ENCODE assay signal across 7 mouse cellular contexts in genomic region chr2:30078349-30078712, GRCm38 (mm10). TPM values are rescaled to one million over a fixed set of nuclear protein-coding genes. Genes with fewer than 3 reads are reported as not detected.
DNase-seq lines count a peak whose midpoint lies in the region; ATAC-seq and TF ChIP-seq lines count a peak whose summit lies in the region.

No protein-coding gene starts in this region.

- peak overlapping the region; percentile 93 for H3K4me2 ChIP-seq in forebrain, embryonic 11.5 days (ENCODE audit: low read depth, low read length, severe bottlenecking)
- peak overlapping the region; percentile 76; the same call in 1 of the 2 replicates for H3K4me2 ChIP-seq in hindbrain, embryonic 15.5 days

- TF ChIP-seq CTCF in bone marrow macrophage, adult 2 months (IDR thresholded peaks at IDR 0.05; ENCODE audit: low read depth, low read length) = no peak
- TF ChIP-seq CTCF in lung, adult 2 months (IDR thresholded peaks at IDR 0.05; ENCODE audit: insufficient read depth, low read length) = no peak

- no peaks in the 10 kb centered on the region for H3K27me3 ChIP-seq in forebrain, embryonic 11.5 days (ENCODE audit: control insufficient read depth, insufficient read depth, low read length)
- no peaks in the 10 kb centered on the region for H3K27me3 ChIP-seq in hindbrain, embryonic 15.5 days

- H3K4me3 ChIP-seq in bone marrow macrophage, adult 2 months (ENCODE audit: insufficient read depth, low read length) = peak overlapping the region; percentile 27; the same call in 1 of the 2 replicates
- peak overlapping the region; percentile 55 for H3K4me3 ChIP-seq in forebrain, embryonic 11.5 days (ENCODE audit: low read depth, low read length)
- no peak overlapping the region for H3K4me3 ChIP-seq in hindbrain, embryonic 15.5 days
- no peak overlapping the region for H3K4me3 ChIP-seq in lung, adult 2 months (replicated peaks; ENCODE audit: extremely low read depth, low read depth, low read length)

- no peak for DNase-seq in forebrain, embryonic 11.5 days (ENCODE audit: low spot score)
- DNase-seq in lung, adult 2 months = peak; percentile 36
- no peak for DNase-seq in retina, embryonic 14.5 days (ENCODE audit: low spot score)
- no peak for DNase-seq in left cerebral cortex, postnatal 25 days (ENCODE audit: low spot score in 2 of 2)
- DNase-seq in layer of hippocampus, postnatal 10 days (ENCODE audit: low spot score in 2 of 2) = no peak

- H3K9ac ChIP-seq in forebrain, embryonic 11.5 days (ENCODE audit: low read length) = peak overlapping the region; percentile 78
- H3K9ac ChIP-seq in hindbrain, embryonic 15.5 days = no peak overlapping the region

- TF ChIP-seq POLR2A in bone marrow macrophage, adult 2 months (IDR thresholded peaks at IDR 0.05; ENCODE audit: borderline replicate concordance, low read depth, low read length) = no peak
- peak; percentile 38; the same call in 1 of the 2 replicates for TF ChIP-seq POLR2A in lung, adult 2 months (IDR thresholded peaks at IDR 0.05; ENCODE audit: borderline replicate concordance, extremely low read depth, low read depth, low read length)

- intact Hi-C loops in left cerebral cortex, postnatal 25 days (cut with DNase I) = loop anchor here (2.0 kb wide), 1 partner anchor 84 kb away; no protein-coding TSS in a partner anchor

- H3K9me3 ChIP-seq in forebrain, embryonic 11.5 days (ENCODE audit: control insufficient read depth, low read length) = no peaks in the 10 kb centered on the region
- no peaks in the 10 kb centered on the region for H3K9me3 ChIP-seq in hindbrain, embryonic 15.5 days

- no peak; the same call in 1 of the 2 replicates for ATAC-seq in forebrain, embryonic 11.5 days (replicated peaks; ENCODE audit: low FRiP score)
- 0 out of 2 replicates have a peak, but pooled peaks have one; percentile 4 for ATAC-seq in hindbrain, embryonic 15.5 days (ENCODE audit: low FRiP score, low read depth)

- no peak overlapping the region for H3K27ac ChIP-seq in bone marrow macrophage, adult 2 months (ENCODE audit: insufficient read depth, low read depth, low read length)
- H3K27ac ChIP-seq in forebrain, embryonic 11.5 days (ENCODE audit: low read depth, low read length) = peak overlapping the region; percentile 31
- no peak overlapping the region for H3K27ac ChIP-seq in hindbrain, embryonic 15.5 days (replicated peaks)

- H3K4me1 ChIP-seq in bone marrow macrophage, adult 2 months (ENCODE audit: control insufficient read depth, insufficient read depth, low read length) = 0 out of 2 replicates have a peak, but pooled peaks cover 3% of the 10 kb centered on the region
- peaks cover 5% of the 10 kb centered on the region for H3K4me1 ChIP-seq in forebrain, embryonic 11.5 days (replicated peaks; ENCODE audit: control insufficient read depth, insufficient read depth, low read length)
- H3K4me1 ChIP-seq in hindbrain, embryonic 15.5 days (replicated peaks) = peaks cover 15% of the 10 kb centered on the region
- H3K4me1 ChIP-seq in lung, adult 2 months (ENCODE audit: control insufficient read depth, insufficient read depth, low read length) = no peaks in the 10 kb centered on the region

- 31% methylated on average over 10 of the region's 10 CpGs for WGBS in forebrain, embryonic 11.5 days
- 29% methylated on average over 10 of the region's 10 CpGs for WGBS in hindbrain, embryonic 15.5 days
- WGBS in lung, adult 2 months = 19% methylated on average over 10 of the region's 10 CpGs

- H3K36me3 ChIP-seq in forebrain, embryonic 11.5 days (ENCODE audit: control insufficient read depth, insufficient read depth, low read length) = no peaks in the 10 kb centered on the region
- 0 out of 2 replicates have a peak, but pooled peaks cover 2% of the 10 kb centered on the region for H3K36me3 ChIP-seq in hindbrain, embryonic 15.5 days

RNA-seq across cellular contexts. Expression of gene Pkn3, which starts 0.8 kb away (rescaled TPM):
- polyA plus RNA-seq in bone marrow macrophage, adult 2 months (2012; ENCODE audit: insufficient read depth, insufficient read length, missing spikeins) = 6.6 and 7.2 TPM in 2 replicates
- 10.5 and 12.1 TPM in 2 replicates for polyA plus RNA-seq in forebrain, embryonic 11.5 days (2014; fragmentation: Nextera tagmentation; extraction: Ambion mirVana)
- polyA plus RNA-seq in hindbrain, embryonic 15.5 days (2015; fragmentation: Nextera tagmentation; extraction: Ambion mirVana) = 2.4 and 2.8 TPM in 2 replicates
- polyA plus RNA-seq in lung, adult 2 months (2012; rRNA removed) = 29.0 and 31.3 TPM in 2 replicates
- total RNA-seq in left cerebral cortex, postnatal 25 days (2021) = 1 to 10 TPM; 1.6 to 2.4 TPM
- 1 to 10 TPM; 1.8 to 2.2 TPM for total RNA-seq in layer of hippocampus, postnatal 10 days (2021)

RNA-seq across cellular contexts. Expression of gene Zdhhc12, which starts 15.1 kb away (rescaled TPM):
- 23.7 and 28.2 TPM in 2 replicates for polyA plus RNA-seq in bone marrow macrophage, adult 2 months (2012; ENCODE audit: insufficient read depth, insufficient read length, missing spikeins)
- 27.1 and 35.4 TPM in 2 replicates for polyA plus RNA-seq in forebrain, embryonic 11.5 days (2014; fragmentation: Nextera tagmentation; extraction: Ambion mirVana)
- polyA plus RNA-seq in hindbrain, embryonic 15.5 days (2015; fragmentation: Nextera tagmentation; extraction: Ambion mirVana) = 26.3 and 27.7 TPM in 2 replicates
- 63.0 and 65.3 TPM in 2 replicates for polyA plus RNA-seq in lung, adult 2 months (2012; rRNA removed)
- total RNA-seq in left cerebral cortex, postnatal 25 days (2021) = 1 to 10 TPM; 8.5 to 8.8 TPM
- total RNA-seq in layer of hippocampus, postnatal 10 days (2021) = 10 to 100 TPM; 19.6 to 19.7 TPM

RNA-seq across cellular contexts. Expression of gene Set, which starts 21.2 kb away (rescaled TPM):
- 167 and 173 TPM in 2 replicates for polyA plus RNA-seq in bone marrow macrophage, adult 2 months (2012; ENCODE audit: insufficient read depth, insufficient read length, missing spikeins)
- 817 and 824 TPM in 2 replicates for polyA plus RNA-seq in forebrain, embryonic 11.5 days (2014; fragmentation: Nextera tagmentation; extraction: Ambion mirVana)
- 315 and 329 TPM in 2 replicates for polyA plus RNA-seq in hindbrain, embryonic 15.5 days (2015; fragmentation: Nextera tagmentation; extraction: Ambion mirVana)
- polyA plus RNA-seq in lung, adult 2 months (2012; rRNA removed) = 35.5 and 39.7 TPM in 2 replicates
- 100 to 1,000 TPM; 186 to 193 TPM for total RNA-seq in left cerebral cortex, postnatal 25 days (2021)
- 100 to 1,000 TPM; 231 to 233 TPM for total RNA-seq in layer of hippocampus, postnatal 10 days (2021)

RNA-seq across cellular contexts. Expression of gene Wdr34, which starts 29.6 kb away (rescaled TPM):
- 8.2 TPM in 2 replicates for polyA plus RNA-seq in bone marrow macrophage, adult 2 months (2012; ENCODE audit: insufficient read depth, insufficient read length, missing spikeins)
- polyA plus RNA-seq in forebrain, embryonic 11.5 days (2014; fragmentation: Nextera tagmentation; extraction: Ambion mirVana) = 35.9 and 39.6 TPM in 2 replicates
- 73.9 and 79.0 TPM in 2 replicates for polyA plus RNA-seq in hindbrain, embryonic 15.5 days (2015; fragmentation: Nextera tagmentation; extraction: Ambion mirVana)
- 27.1 and 31.3 TPM in 2 replicates for polyA plus RNA-seq in lung, adult 2 months (2012; rRNA removed)
- total RNA-seq in left cerebral cortex, postnatal 25 days (2021) = 10 to 100 TPM; 37.4 to 37.9 TPM
- 10 to 100 TPM; 42.2 to 46.3 TPM for total RNA-seq in layer of hippocampus, postnatal 10 days (2021)

RNA-seq across cellular contexts. Expression of gene Zer1, which starts 46.1 kb away (rescaled TPM):
- 22.8 and 26.8 TPM in 2 replicates for polyA plus RNA-seq in bone marrow macrophage, adult 2 months (2012; ENCODE audit: insufficient read depth, insufficient read length, missing spikeins)
- 8.0 and 8.1 TPM in 2 replicates for polyA plus RNA-seq in forebrain, embryonic 11.5 days (2014; fragmentation: Nextera tagmentation; extraction: Ambion mirVana)
- 13.7 and 13.9 TPM in 2 replicates for polyA plus RNA-seq in hindbrain, embryonic 15.5 days (2015; fragmentation: Nextera tagmentation; extraction: Ambion mirVana)
- polyA plus RNA-seq in lung, adult 2 months (2012; rRNA removed) = 52.0 and 56.6 TPM in 2 replicates
- 100 to 1,000 TPM; 152 TPM for total RNA-seq in left cerebral cortex, postnatal 25 days (2021)
- total RNA-seq in layer of hippocampus, postnatal 10 days (2021) = 100 to 1,000 TPM; 121 to 126 TPM

Comparison
In these comparisons a context has a peak if more than half of its experiments do, and no peak if none do; other contexts are left out.
1. H3K4me3 ChIP-seq: peak in bone marrow macrophage, adult 2 months (single experiment) and forebrain, embryonic 11.5 days (single experiment); none in hindbrain, embryonic 15.5 days (single experiment) and lung, adult 2 months (single experiment).